Mouse (Mus musculus) retina, postnatal 1 day (tissue): ENCODE results near the gene Akap2.

ENCODE experiments used
- DNase-seq: peaks from one replicate; pipeline ENCODE4 v3.0.0-alpha.2; 2012

The Akap2 gene

GRCm38 (mm10) chr4:57916711-57917110 lies 199.3 kb downstream of the Akap2 start:
- no peak for DNase-seq

DNA sequence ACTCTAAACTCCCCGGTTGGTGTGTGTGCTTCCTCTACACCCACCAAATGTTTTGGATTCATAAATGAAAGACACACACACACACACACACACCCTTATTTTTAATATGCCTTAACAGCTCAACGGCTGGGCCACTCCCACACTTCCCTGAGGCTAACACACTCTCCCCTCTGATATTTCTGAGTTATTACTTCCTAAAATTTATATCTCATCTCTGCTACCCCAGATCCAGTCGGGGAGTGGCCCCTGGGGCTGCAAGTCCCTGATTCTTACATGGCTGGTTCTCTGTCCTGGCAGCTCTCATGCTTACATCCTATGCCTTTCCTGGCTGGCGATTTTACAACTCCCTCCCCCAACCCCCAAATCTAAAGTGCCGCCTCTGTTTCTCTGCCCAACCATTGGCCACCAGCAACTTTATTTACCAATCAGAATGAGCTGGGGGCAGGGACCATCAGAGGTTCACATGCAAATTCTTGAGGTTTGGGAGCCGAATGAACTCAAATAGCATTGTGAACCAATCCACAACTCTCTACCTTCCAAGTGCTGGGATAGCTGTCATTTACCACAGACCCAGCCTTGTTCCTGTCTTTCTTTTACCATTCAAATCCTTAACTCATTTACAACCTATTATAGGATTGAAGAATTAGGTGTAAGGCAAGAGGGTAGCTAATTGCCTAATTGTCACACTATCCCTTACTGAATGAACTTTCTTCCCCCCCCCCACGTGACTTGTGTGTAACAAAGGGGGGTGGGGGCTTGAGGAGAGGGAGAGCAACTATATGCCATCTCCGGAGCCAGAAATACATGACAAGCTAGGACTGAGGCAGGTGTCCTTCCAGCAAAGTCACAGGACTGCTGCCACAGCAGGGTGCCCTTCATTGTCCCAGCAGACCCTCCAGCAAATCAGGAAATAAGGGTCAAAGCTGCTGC lies 202.3 kb downstream of the Akap2 start:
- no peak for DNase-seq

- DNase-seq: no peak
These were observed 203.1 kb downstream of the Akap2 start for GRCm38 (mm10) chr4:57920522-57920921.

DNA sequence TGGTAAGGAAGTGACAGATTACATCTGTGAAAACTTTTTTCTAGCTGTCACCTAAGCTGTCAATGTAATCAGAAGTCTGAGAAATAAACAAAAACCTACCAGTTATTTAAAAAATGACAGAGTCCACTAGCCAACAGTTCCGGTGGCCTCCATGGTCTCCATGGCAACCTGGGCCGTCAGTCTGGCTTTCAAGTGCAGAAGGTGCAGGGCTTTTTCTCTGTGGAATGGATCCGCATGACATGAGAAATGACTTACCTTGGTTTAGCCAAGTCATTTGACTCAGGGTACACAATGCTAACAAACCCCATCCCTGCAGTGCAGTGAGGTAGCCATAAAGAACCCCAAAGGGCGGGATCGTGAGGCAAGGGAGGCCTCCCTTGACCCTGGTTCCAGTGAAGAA lies 204.7 kb downstream of the Akap2 start:
- DNase-seq: no peak

DNA sequence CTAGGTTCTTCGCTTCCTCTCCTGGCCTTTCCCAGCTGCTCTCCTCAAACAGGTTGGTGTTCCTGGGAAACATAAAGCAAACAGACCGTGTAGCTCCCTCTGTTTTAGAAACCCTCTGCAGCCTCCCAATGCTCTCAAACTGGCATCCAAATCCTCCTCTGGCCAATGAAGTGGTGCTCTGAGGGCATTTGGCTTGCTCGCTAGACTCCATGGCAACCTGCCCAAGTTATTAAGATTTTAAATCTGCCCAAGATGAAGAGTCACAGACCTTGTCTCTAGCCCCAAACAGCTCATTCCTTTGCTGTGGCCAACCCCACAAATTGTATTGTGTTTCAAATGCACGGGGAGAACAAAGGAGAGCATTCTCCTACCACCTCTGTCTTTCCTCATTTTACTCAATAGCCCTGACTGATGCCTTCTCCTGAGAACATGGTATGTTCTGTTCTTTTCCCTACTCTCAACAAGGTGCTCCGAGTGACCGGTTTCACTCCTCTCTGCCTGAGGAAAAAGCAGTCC lies 207.2 kb downstream of the Akap2 start:
- DNase-seq: no peak

GRCm38 (mm10) chr4:57927464-57928205 lies 210.2 kb downstream of the Akap2 start:
- peak; percentile 57 for DNase-seq

DNA sequence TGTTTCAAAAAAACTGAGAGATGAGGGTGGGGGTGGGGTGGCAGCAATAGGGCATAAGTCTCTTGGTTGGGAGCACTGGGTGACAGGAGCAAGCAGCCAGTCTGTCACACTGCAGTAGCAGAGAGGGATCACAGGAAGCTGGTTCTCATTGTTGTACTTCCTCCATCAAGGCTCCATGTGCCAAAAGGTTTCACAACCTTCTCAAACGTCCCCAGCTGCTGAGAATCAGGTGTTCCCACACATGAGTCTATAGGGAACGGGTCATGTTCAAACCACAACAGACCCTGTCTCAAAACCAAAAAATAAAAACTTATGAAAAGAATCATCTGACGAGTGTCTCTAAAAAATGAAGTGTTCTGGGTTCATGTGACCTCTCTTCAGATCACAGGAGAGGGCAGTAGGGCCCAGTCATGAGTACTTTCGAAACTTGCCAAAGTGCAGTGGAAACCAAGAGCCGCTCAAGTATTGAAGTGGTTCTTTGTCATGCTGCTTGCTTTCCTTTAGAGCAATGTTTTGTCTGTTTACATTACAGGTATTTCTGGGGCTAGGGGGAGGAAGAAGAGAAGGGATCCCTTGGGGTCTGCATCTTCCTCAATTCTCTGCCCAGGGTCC lies 213.2 kb downstream of the Akap2 start:
- no peak for DNase-seq

- no peak for DNase-seq
These were observed 216.7 kb downstream of the Akap2 start for GRCm38 (mm10) chr4:57934181-57934580.

DNA sequence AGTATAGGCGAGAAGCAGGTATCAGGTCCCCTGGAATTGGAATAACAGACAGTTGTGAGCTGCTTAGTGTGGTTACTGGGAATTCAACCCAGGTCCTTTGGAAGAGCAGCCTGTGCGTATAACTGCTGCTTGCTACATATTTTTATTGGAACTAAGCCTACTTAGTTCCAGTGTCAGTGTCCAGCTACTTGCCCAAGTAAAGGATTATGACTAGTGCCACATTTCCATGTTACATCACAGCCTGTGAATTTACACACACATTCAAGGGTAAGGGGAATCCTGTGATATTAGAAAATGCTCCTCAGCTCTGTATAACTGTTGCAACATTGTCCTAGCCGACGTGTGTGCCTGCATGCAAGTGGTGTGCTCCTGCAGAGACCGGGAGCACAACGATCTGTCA lies 219.8 kb downstream of the Akap2 start:
- DNase-seq: no peak

- no peak for DNase-seq
These were observed 223.2 kb downstream of the Akap2 start for GRCm38 (mm10) chr4:57940631-57941030.

DNA sequence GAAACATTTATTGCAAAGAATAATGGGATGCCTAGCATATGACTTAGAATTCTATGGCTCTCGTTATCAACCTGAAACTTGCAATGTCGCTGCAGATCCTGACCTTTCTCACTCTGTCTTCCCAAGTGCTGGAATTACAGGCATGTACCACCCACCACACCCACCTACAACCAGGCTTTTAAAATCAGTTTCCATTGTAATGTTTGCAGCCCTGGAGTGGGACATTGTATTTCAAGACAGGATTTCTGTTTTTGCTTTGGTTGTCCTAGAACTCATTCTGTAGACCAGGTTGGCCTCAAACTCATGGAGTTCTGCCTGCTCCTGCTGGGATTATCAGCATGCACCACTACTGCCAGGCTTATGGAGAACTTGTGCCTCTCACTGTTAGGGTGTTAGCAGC lies 225.4 kb downstream of the Akap2 start:
- no peak for DNase-seq
